Mouse (Mus musculus) embryo, embryonic 10.5 days (tissue): ENCODE data around the gene Acp7.

Experiments used
- DNase-seq: peaks from one replicate; pipeline ENCODE4 v3.0.0-alpha.2; 2015; ENCODE audit warnings: low spot score

The Acp7 gene

GRCm38 (mm10) chr7:28601029-28601428 is 30.1 kb downstream of the Acp7 start:
- peak; percentile 83 for DNase-seq

- DNase-seq = peak; percentile 9
These were observed 32.2 kb downstream of the Acp7 start for GRCm38 (mm10) chr7:28598951-28599350.

GRCm38 (mm10) chr7:28597642-28598446 is 33.3 kb downstream of the Acp7 start, which contains the start of the genes Samd4b and Pak4:
Gene Samd4b, minus strand, starts transcription at chr7:28598144.
Gene Pak4, minus strand, starts transcription at chr7:28598185.
- DNase-seq = peak; percentile 99

DNA sequence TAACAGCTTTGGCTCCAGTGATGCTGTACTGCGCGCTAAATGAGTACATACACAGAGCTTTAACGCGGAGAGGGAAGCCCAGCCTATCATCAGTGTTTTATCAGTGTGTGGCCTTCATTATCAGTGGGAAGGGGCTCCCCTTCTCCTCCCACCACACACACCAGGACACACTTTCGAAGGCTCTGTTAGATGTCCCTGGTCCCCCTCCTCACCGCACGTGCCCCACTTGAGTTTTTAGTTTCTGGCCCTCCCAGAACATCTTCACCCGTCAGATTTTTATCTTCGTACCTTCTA is 33.9 kb downstream of the Acp7 start:
- DNase-seq = no peak

DNA sequence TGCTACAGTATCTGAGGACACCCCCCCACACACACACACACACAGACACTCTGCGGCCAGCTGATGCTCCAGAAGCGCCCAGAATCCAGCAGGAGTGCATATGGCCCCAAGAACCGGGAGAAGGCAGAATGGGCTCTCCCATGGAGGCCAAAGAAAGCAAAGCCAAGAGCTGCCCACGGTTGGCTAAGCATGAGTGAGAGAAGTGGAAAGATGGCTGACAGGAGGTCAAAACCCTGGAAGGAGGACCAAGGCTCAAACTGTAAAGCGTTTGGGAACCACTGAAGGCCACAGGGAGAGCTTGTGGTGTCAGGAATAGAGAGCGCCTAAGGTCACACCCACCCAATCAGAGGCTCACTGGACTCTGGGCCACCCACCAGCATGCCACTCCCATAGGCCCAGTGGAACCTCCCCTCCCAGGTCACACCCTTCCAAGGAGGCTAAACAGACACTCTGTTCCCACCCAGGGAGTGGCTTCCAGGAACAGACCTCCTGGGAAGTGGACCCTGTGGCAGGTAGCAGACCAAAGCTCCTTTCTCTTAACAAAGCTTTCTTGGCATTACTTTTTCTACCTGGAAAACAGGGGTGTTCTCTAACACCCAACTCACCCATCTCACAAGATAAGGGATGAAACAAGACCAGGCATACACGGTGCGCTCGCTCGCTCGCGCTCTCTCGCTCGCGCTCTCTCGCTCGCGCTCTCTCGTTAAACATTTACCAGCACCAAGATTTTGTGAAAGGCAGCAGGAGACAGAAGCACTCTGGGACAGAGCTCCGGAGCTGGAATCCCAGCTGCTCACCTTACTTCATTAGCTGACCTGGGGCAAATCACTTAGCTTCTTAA is 34.5 kb downstream of the Acp7 start:
- DNase-seq = peak; percentile 57

GRCm38 (mm10) chr7:28595751-28596435 is 35.2 kb downstream of the Acp7 start:
- DNase-seq = no peak

DNA sequence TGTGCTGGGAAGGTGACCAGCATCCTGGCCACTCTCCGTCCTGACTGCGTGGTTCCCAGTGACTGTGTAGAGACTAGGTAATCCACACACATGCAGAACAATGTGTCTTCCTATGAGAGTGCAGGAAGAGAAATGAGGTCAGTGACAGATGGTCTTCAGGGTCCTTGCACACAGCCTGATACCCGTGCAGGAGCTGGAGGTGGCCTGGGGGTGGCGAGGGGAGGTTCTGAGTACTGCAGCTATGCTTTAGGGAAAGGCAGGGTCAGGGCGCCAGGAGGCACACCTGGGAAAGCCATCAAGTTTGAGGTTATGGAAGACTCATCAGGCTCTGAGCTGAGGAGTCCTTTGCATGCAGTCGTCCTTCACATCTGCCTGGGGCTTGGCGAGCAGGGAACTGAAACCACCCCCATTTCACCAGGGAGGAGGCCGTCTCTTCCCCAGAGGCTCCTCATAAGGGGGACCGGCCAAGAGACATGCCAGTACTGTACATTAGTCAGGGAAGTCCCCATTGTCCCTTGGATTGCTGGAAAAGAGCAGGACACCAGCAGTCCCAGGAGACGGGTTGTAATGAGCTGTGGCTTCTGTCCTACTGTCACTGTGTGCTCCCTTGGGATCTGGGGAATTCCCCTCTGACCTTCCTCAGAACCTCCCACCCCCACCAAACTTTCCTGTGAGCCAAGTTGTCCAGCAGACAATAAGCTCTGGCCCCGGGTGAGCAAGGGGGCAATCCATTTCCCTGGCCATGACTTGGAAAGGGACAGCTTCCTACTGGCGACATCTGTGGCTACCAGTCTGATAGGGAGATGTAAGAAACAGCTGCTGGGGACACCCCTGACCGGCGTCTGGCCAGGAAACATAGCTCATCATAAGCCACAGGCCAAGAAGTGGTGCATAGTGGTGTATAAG is 37.7 kb downstream of the Acp7 start:
- peak; percentile 43 for DNase-seq

DNA sequence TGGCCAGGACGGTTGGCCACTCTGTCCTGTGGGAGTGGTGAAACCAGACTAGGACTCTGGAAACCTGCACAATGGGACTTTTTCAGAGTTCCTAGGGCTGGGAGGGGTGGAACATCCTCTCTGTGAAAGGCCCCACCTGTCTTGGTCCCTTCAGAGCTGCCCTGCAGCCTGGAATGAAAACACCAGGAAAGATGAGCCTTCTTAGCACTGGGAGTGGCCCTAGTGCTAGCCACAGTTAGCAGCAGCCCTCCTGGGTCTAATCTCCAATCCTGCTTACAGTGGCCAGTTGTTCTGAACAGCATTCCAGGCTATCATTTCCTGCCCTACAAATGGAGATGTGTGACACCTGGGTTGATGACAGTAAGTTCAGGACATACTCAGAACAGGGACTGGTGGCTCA is 39.3 kb downstream of the Acp7 start:
- DNase-seq = no peak

DNA sequence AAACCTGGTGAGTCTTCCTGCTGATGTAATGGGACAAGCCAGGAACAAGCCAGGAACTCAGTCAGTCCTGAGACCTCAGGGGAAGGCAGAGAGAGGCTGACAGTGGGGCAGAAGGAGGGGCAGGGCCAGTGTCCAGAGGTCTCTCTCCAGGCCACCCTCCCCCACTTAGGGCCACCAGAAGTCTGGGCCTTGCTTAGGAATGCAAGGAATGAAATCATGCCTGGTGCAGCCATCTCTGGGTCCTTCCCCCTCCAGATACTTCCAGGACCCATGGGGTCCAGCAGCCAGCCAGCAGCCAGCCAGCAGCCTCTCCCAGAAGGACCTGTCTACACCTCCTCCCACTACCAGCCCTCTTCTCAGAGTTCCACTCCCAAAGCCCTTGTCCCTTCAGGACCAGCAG is 43.5 kb downstream of the Acp7 start:
- peak; percentile 45 for DNase-seq

DNA sequence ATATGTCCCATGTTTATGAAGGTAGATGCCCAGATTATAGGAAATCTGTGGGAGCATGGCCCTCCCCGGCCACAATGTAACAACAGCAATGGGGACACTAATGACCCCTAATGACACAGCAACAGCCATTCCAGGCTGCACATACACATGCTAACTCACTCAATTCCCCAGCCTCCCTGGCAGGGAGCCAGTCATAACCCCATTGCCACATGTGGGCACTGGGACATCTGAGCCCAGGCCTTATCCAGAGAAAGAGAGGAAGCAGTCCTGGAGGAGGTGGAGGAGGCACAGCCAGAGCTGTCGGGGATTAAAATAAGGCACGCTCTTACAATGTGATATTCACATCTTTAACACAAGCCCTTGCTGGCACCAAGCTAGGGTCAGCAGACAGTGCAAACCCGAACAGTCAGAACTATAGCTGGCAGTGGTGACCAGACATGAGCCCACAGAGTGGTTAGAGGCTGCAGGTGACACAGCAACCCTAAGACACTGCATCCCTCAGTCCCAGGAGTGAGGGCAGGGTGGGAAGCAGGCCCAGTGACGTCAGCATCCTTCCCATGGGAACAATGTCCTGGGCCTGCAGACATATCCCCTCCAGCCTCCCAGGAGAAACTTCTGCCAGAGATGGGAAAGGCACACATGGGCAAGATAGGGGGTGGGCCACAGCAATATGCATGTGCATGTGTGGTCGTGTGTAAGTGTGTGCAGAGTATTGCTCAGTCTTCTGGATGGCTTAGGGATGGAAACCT is 44.3 kb downstream of the Acp7 start:
- no peak for DNase-seq

DNA sequence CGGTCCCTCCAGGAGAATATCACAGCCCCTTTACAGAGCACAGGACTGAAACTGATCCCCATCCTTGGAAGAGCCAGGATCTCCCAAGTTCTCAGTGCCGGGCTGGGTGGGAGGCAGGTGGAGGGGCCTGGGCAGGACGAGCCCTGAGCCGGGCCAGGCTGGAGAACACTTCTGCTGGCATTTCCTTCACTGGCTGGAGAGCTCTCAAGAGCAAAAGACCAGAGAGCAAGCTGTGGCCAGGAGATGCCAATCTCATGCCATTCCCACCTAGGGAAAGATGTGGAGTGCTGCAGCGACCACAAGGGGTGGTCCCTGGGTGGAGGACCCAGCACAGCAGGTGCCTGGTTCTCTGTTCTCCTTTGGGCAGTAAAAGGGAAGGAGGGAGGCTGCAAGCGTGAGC is 46.1 kb downstream of the Acp7 start:
- DNase-seq = no peak

- no peak for DNase-seq
These were observed 46.7 kb downstream of the Acp7 start for GRCm38 (mm10) chr7:28584468-28584867.

- DNase-seq = no peak
These were observed 47.4 kb downstream of the Acp7 start for GRCm38 (mm10) chr7:28583570-28584344.

DNA sequence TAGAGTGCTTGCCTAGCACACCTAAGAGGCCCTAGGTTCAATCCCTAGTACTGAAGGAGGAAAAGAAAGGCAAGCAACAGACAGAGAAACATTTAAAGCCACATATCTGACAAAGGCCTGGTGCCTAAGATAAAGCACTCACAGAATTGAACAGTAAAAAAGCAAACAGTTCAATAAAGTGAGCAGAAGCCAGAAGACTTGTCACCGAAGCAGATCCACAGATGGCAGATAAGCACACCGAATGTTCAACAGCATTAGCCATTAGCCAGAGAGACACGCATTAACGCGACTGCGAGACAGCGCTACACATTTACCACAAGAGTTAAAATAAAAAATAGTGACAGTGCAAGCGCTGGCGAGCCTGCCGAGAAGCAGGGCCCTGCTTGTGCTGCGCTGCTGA is 48.3 kb downstream of the Acp7 start:
- no peak for DNase-seq

- no peak for DNase-seq
These were observed 49.4 kb downstream of the Acp7 start for GRCm38 (mm10) chr7:28581721-28582120.

DNA sequence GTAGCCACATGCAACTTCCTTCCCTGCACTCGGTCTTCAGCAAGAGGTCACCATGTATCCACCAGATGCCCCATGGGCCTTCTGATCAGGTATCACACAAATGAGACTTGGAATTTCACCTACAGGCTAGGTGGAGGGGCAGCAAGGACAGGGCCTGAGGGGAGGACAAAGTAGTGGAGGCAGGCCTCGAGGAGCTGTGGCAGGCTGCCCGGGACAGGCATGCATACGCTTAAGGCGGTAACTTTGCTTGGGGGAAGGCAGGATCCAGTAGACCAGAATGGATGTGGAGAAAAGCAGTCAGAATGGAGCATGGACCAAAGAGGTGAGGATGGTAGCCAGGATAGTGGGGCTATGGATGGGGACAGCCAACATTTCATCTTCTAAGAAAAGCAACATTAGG is 51.3 kb downstream of the Acp7 start:
- no peak for DNase-seq

DNA sequence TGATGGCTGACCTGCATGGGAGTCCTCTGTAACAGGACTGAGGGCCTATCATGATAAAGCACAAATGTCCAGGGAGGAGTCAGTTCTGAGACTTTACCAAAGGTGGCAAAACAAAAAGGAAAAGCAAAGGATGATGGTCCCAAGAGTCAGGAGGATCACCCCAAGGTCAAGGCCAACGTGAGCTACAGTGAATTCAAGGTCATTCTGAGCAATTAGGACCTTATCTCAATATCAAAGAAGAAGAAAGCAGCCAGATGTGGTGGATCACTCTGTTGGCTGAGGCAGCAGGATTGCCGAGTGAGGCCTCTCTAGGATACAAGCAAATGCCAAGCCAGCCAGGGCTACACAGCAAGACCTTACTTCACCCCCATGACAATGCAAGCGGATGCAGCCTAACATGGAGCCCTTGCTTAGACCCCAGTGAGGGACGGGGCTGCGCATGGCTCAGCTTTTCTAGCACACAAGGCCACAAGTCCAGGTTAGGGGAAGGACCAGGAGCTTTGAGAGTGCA is 52.5 kb downstream of the Acp7 start:
- no peak for DNase-seq

DNA sequence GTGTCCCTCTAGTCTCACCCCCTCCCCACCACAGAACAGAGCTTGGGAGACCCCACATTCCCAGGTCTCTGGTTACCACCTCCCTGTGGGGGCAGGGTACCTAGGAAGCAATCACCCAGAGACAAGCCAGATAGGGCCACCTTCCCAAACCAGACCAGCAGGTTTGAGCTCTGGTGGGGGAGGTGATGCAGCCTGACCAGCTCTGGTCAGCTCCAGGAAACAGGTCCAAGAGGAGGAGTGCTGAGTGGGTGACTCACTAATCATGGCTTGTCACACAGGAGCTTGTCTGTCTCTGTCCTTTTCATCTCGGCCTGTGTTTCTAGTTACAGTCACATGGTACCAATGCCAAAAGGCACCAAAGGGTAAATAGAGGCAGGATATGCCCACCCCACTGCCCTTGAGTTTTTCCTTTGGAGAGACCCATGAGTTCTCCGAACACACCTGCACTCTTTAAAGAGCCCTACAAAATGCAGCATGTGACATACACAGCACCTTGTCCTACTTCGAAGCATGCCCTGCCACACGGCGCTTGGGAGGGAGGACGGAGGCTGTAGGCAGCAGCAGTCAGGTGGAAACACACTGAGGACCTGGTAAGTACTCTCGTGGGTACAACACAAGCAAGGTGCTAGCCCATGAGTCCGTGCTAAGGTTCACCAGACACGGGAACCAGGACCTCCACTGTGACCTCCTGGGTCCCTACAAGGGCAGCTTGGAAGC is 53.1 kb downstream of the Acp7 start:
- DNase-seq = no peak

DNA sequence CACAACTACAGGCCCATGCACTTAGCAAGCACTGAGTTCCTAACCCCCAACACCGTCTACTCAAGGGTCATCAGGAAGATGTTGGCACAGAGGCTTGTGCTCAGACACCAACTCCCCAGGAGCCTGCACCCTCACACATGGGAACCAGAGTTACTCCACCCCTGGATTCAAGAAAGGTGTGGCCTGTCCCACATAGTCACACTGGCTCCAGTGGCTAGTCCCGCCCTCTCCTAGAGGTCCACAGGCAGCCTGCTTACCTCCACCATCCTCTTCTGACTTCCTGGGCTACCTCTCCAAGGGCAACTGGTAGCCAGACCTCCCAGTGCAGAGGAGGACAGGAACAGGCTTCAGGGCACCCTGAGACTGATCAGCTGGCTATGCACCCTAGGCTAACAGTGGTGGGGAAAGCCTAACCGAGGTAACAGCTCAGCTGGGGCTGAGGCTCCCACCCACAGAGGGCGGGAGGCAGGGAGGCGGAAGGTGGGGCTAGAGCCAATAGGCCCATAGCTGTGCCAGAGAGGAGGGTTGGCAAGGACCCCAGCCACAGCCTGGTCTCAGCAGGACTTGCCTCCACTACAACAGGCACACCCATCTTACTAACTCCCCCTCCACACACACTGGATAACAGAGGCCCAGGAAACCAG is 54.7 kb downstream of the Acp7 start:
- DNase-seq = no peak
